Mouse (Mus musculus) heart, postnatal 0 days (tissue): ENCODE data around the gene Snx29.

Experiments
- CTCF ChIP-seq: IDR thresholded peaks from 2 replicates; pipeline ENCODE4 v1.5.1; 2016; ENCODE audit warnings: antibody characterized with exemption, control low read depth, low read depth
- EP300 ChIP-seq: IDR thresholded peaks from 2 replicates; pipeline ENCODE4 v1.6.1; 2016; ENCODE audit warnings: antibody characterized with exemption, low read depth

DNA sequence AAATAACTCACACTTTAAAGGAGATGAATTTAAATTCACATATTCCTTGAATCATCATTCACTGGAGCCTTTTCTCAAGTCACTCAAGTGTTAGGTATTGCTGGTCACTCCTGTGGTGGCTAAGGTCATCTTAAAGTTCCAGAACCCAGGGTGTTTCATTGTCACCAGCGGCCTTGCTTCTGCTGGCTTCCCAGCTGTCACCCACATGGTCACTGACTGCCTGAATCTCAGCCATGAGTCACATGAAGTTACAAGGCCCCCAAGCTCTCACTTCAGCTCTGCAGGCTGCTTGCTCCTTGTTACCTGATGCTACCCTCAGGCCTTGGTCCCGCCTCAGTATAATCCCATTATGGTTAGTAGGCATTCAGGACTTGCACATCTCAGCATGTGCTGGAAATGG is 247.4 kb downstream of the Snx29 start:
- TF ChIP-seq EP300 (no peak), CTCF (no peak)
